Mouse (Mus musculus) C3H10T1/2 (cell line): ENCODE measurements around the gene Slc24a5. TPM values are rescaled to one million over a fixed set of nuclear protein-coding genes. Genes with fewer than 3 reads are reported as not detected.

ENCODE experiments used
- polyA plus RNA-seq, 2 experiments: library from polyadenylated mRNA; unstranded; fragments of >200 nt; fragmentation: generic; extraction: Trizol; gene quantifications; one replicate each; pipeline ENCODE4 v1.2.1; 2012; ENCODE audit warnings: missing spikeins in 2 of 2

The Slc24a5 gene
- polyA plus RNA-seq = not detected

GRCm38 (mm10) chr2:125067894-125068293 is at the start of gene Slc24a5:
Gene Slc24a5, plus strand, starts transcription at chr2:125068124.

DNA sequence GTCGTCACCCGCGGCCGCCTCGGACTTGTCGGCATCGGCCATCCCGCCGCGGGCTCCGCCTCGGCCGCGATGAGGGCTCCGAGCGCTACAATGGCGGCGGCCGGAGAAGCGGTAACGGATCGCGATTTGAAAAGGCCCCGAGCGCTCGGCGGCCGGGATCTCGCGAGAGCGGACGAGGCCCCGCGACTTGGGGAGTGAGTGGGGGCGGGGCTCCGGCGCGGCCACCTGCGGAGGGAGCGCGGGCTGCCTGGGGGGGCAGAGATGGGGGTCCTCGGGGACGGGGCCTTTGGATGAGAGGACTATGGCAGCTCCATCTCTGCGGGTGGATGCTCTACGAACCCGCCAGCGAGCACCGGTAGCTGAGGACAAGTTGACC is 55.5 kb downstream of the Slc24a5 start, which contains the start of gene Myef2:
Gene Myef2, minus strand, starts transcription at position 185 of the 376 bp plus-strand sequence.

GRCm38 (mm10) chr2:125135903-125136811 is 68.2 kb downstream of the Slc24a5 start, which contains the start of gene Ctxn2:
Gene Ctxn2, plus strand, starts transcription at chr2:125136692.

Other genes starting within 250 kb of the Slc24a5 start
- 1 to 10 TPM in 1 of 2 experiments, under 1 TPM in 1; 0.80 to 8.9 TPM for gene Myef2, start 55.5 kb downstream of the Slc24a5 start, polyA plus RNA-seq
- gene Ctxn2, start 68.6 kb downstream of the Slc24a5 start, polyA plus RNA-seq = not detected
- not detected for gene Slc12a1, start 84.4 kb downstream of the Slc24a5 start, polyA plus RNA-seq
- gene Dut, start 179.1 kb downstream of the Slc24a5 start, polyA plus RNA-seq = 10 to 100 TPM; 30.8 to 53.6 TPM